Mouse (Mus musculus): ENCODE data around the gene Nsfl1c. TPM values are rescaled to one million over a fixed set of nuclear protein-coding genes. Genes with fewer than 3 reads are reported as not detected.
A peak's percentile ranks its signal among the peaks of the same experiment; 100 is the strongest.

The Nsfl1c gene
- polyA plus RNA-seq, 1 experiment from 2014 or later, result 304 TPM

DNA sequence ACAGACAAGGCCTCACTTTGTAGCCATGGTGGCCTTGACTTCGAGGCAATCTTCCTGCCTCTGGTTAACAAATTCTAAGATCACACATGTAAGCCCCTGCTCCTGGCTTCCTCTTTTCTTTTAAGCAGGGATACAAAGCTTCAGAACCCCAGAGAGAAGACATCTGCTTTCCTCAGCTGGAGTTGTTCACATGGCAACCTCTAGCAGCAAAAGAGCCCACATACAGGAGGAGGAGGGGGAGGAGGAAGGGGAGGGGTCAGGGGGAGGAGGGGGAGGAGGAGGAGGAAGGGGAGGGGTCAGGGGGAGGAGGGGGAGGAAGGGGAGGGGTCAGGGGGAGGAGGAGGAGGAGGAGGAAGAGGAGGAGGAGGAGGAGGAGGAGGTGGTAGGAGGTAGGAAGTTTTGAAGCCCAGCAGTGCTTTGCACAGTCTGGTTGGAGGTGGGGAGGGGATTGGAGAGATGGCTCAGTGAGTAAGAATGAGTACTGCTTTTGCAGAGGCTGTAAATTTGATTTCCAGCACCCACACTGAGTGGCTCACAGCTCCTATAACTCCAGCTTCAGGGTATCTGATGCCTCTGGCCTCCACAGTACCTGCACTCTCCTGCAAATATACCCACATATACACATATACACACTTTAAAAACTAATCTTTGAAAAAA is 42.1 kb downstream of the Nsfl1c start:
- DNase-seq (ENCODE audit: low spot score) (peak; percentile 22), ATAC-seq (replicated peaks; ENCODE audit: insufficient number of reproducible peaks, low FRiP score, low TSS enrichment, low read depth) (no peak; the same call in 1 of the 2 replicates)
- WGBS, result 72% methylated on average over 1 of the region's 1 CpGs
- H3K9me3 ChIP-seq (replicated peaks; ENCODE audit: control insufficient read depth, low read length), result no peaks in the 10 kb centered on the region
- no peaks in the 10 kb centered on the region for H3K4me1 ChIP-seq (ENCODE audit: control insufficient read depth, insufficient read depth, low read length)
- no peaks in the 10 kb centered on the region for H3K36me3 ChIP-seq (replicated peaks; ENCODE audit: control insufficient read depth, insufficient read depth, low read depth, low read length)
- no peak overlapping the region for H3K4me2 ChIP-seq (ENCODE audit: low read depth, low read length)
- H3K4me3 ChIP-seq (ENCODE audit: low read depth, low read length), result no peak overlapping the region
- no peak overlapping the region for H3K9ac ChIP-seq (replicated peaks; ENCODE audit: low read length)
- no peak overlapping the region for H3K27ac ChIP-seq (replicated peaks; ENCODE audit: low read depth, low read length)
- no peaks in the 10 kb centered on the region for H3K27me3 ChIP-seq (ENCODE audit: control insufficient read depth, insufficient read depth, low read length)

DNA sequence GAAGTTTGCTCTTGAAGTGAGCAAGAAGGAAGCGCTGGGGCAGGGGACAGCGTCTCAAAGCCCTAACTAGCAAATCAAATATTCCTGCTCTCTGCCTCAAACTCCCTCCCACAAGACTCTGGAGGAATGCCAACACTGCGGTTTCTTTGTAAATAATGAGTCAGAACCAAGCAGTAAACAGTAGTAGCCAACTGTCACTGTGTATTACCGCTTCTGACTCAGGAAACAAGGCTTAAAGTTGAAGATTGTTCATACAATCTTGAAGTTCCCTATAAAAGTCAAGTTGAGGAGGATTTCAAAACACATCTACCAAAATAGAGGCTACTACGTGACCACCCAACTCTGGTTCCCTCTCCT is 42.6 kb downstream of the Nsfl1c start:
- WGBS, result 79% methylated on average over 5 of the region's 5 CpGs
- Histone ChIP-seq H3K4me2 (ENCODE audit: low read depth, low read length) (no peak overlapping the region), H3K9me3 (replicated peaks; ENCODE audit: control insufficient read depth, low read length) (no peaks in the 10 kb centered on the region), H3K9ac (replicated peaks; ENCODE audit: low read length) (no peak overlapping the region), H3K27me3 (ENCODE audit: control insufficient read depth, insufficient read depth, low read length) (no peaks in the 10 kb centered on the region), H3K27ac (replicated peaks; ENCODE audit: low read depth, low read length) (no peak overlapping the region), H3K4me1 (ENCODE audit: control insufficient read depth, insufficient read depth, low read length) (no peaks in the 10 kb centered on the region), H3K36me3 (replicated peaks; ENCODE audit: control insufficient read depth, insufficient read depth, low read depth, low read length) (no peaks in the 10 kb centered on the region), H3K4me3 (ENCODE audit: low read depth, low read length) (no peak overlapping the region)
- DNase-seq (ENCODE audit: low spot score) (no peak), ATAC-seq (replicated peaks; ENCODE audit: insufficient number of reproducible peaks, low FRiP score, low TSS enrichment, low read depth) (no peak)

DNA sequence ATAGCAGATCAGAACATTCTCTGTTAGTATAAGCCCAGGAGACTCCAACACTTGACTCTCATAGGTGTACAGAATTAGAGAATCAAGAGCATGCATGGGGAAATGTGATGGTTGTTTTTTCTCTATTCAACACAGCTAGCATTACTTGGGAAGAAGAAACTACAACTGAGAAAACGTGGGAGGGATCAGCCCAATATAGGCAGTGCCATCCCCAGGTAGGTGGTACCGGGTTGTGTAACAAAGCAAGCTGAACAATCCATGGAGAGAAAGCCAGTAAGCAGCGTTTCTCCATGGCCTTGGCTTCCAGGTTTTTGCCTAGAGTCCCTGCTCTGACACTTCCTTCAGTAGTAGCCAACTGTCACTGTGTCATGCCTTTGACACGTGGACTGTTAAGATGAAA is 44.7 kb downstream of the Nsfl1c start:
- H3K4me2 ChIP-seq (ENCODE audit: low read depth, low read length), result no peak overlapping the region
- H3K9ac ChIP-seq (replicated peaks; ENCODE audit: low read length), result no peak overlapping the region
- ATAC-seq (replicated peaks; ENCODE audit: insufficient number of reproducible peaks, low FRiP score, low TSS enrichment, low read depth) (no peak), DNase-seq (ENCODE audit: low spot score) (no peak)
- H3K27ac ChIP-seq (replicated peaks; ENCODE audit: low read depth, low read length), result no peak overlapping the region
- no peaks in the 10 kb centered on the region for H3K36me3 ChIP-seq (replicated peaks; ENCODE audit: control insufficient read depth, insufficient read depth, low read depth, low read length)
- 64% methylated on average over 4 of the region's 4 CpGs for WGBS
- H3K9me3 ChIP-seq (replicated peaks; ENCODE audit: control insufficient read depth, low read length), result no peaks in the 10 kb centered on the region
- H3K27me3 ChIP-seq (ENCODE audit: control insufficient read depth, insufficient read depth, low read length), result no peaks in the 10 kb centered on the region
- no peaks in the 10 kb centered on the region for H3K4me1 ChIP-seq (ENCODE audit: control insufficient read depth, insufficient read depth, low read length)
- H3K4me3 ChIP-seq (ENCODE audit: low read depth, low read length), result no peak overlapping the region

DNA sequence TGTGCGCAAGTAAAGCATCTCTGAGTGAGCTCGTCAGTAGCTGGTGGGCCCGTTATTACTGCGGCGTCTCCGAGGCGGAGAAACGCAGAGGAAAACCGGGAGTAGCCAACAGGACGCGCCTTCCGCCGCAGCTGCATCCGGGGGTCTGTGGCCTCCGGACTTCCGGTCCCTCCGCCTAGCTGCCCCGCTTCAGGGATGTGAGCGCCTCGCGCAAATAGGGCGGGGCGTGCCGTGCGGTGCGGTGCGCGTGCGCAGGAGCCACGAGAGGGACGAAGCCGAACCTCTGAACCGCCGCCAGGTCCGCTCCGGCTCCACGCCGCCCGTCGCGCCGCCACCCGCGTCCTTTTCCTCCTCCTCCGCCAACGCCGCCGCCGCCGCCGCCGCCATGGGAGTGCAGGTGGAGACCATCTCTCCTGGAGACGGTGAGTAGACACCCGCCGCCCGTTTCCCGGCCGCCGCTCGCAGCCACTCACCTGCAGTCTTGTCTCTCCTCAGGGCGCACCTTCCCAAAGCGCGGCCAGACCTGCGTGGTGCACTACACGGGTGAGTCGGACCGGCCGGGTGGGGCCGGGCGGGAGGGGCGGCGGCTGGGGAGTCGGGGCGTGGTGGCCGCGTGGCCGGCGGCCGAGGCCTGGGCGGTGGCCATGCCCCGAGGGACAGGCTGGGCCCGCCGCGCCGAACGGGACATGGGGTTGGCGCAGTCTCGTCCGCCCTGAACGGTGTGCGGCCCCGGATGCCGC is 48.5 kb downstream of the Nsfl1c start, which contains the start of gene Fkbp1a:
Fkbp1a (plus strand) TSS at position 161 of the 740 bp plus-strand sequence.
- under 1% methylated on average over 88 of the region's 93 CpGs for WGBS
- peak; percentile 97 for DNase-seq (ENCODE audit: low spot score)
- H3K4me2 ChIP-seq (ENCODE audit: low read depth, low read length), result peak within 1 kb of the TSS; percentile 76

DNA sequence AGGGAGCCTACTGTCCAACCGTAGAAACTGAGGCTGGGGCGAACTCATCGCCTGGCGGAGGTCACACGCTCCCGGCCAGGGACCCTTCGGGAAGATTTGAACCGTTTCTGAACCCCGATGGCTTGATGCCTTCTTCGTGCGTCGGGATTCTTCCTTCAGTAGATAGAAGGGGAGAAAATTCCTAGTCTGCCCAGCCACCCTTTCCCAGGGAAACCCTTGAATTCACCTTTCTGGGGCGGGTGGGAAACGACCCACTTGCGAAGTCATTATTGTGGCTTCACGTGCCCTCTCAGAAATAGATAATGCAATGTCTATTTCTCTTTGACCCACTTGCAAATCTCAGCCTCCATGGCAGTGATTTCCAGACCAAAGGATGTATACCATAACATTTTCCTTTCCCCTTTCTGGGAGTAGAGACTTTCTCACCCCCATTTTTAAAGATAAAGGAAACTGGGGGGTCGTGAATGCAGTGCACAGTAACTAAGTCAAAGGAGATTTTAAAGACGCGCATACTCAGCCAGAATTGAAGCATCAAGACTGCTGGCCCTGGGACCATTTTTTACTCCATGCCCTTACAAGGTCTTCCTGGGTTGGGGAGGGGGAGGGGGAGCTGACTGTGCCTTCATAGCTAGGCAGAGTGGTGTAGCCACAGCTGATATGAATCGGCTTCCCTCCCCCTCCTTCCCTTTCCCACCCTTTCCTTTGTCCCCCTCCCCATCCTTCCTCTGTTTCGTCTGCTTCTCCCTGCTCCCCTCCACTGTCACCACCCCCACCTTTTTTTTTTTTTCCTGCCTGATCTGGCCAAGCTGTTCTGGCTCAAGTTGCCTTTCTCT is 49.3 kb downstream of the Nsfl1c start:
- ATAC-seq (replicated peaks; ENCODE audit: insufficient number of reproducible peaks, low FRiP score, low TSS enrichment, low read depth) (peak; percentile 40; the same call in 1 of the 2 replicates), DNase-seq (ENCODE audit: low spot score) (peak; percentile 77)
- WGBS, result under 1% methylated on average over 21 of the region's 21 CpGs
- Histone ChIP-seq H3K27me3 (ENCODE audit: control insufficient read depth, insufficient read depth, low read length) (no peaks in the 10 kb centered on the region), H3K4me3 (ENCODE audit: low read depth, low read length) (peak overlapping the region; percentile 95), H3K27ac (replicated peaks; ENCODE audit: low read depth, low read length) (peak overlapping the region; percentile 85), H3K9me3 (replicated peaks; ENCODE audit: control insufficient read depth, low read length) (no peaks in the 10 kb centered on the region), H3K9ac (replicated peaks; ENCODE audit: low read length) (peak overlapping the region; percentile 95), H3K36me3 (replicated peaks; ENCODE audit: control insufficient read depth, insufficient read depth, low read depth, low read length) (no peaks in the 10 kb centered on the region), H3K4me2 (ENCODE audit: low read depth, low read length) (peak overlapping the region; percentile 76), H3K4me1 (ENCODE audit: control insufficient read depth, insufficient read depth, low read length) (no peaks in the 10 kb centered on the region)

More for the DNA sequence above, 48.5 kb downstream of the Nsfl1c start, which contains the start of gene Fkbp1a:
- ATAC-seq (replicated peaks; ENCODE audit: insufficient number of reproducible peaks, low FRiP score, low TSS enrichment, low read depth), result peak; percentile 95
- Histone ChIP-seq H3K27me3 (ENCODE audit: control insufficient read depth, insufficient read depth, low read length) (no peaks in the 10 kb centered on the region), H3K9me3 (replicated peaks; ENCODE audit: control insufficient read depth, low read length) (no peaks in the 10 kb centered on the region), H3K36me3 (replicated peaks; ENCODE audit: control insufficient read depth, insufficient read depth, low read depth, low read length) (no peaks in the 10 kb centered on the region), H3K4me1 (ENCODE audit: control insufficient read depth, insufficient read depth, low read length) (no peaks in the 10 kb centered on the region), H3K9ac (replicated peaks; ENCODE audit: low read length) (peak within 1 kb of the TSS; percentile 95), H3K27ac (replicated peaks; ENCODE audit: low read depth, low read length) (peak within 1 kb of the TSS; percentile 85), H3K4me3 (ENCODE audit: low read depth, low read length) (peak within 1 kb of the TSS; percentile 95)

DNA sequence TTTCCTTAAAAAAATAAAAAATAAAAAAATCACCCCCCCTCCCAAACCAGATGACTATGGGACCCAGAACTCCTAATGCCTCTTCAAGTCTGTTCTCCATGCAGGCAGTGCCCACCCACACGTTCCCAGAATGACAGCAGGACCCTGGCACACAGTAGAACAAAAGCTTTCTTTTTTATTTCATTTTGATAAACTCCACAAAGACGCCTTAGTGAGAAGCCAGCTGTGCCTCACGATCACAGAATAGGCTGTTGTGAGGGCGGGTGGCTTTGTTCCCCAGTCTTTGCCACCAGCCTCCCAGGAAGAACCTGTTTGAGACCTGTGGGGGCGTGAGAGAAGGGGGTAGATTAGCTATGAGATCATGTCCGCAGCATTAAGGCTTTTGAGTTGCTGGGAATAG is 50.7 kb downstream of the Nsfl1c start:
- Histone ChIP-seq H3K4me1 (ENCODE audit: control insufficient read depth, insufficient read depth, low read length) (no peaks in the 10 kb centered on the region), H3K27me3 (ENCODE audit: control insufficient read depth, insufficient read depth, low read length) (no peaks in the 10 kb centered on the region), H3K9ac (replicated peaks; ENCODE audit: low read length) (no peak overlapping the region), H3K4me3 (ENCODE audit: low read depth, low read length) (no peak overlapping the region), H3K27ac (replicated peaks; ENCODE audit: low read depth, low read length) (no peak overlapping the region), H3K4me2 (ENCODE audit: low read depth, low read length) (no peak overlapping the region; the same call in 1 of the 2 replicates), H3K9me3 (replicated peaks; ENCODE audit: control insufficient read depth, low read length) (no peaks in the 10 kb centered on the region), H3K36me3 (replicated peaks; ENCODE audit: control insufficient read depth, insufficient read depth, low read depth, low read length) (no peaks in the 10 kb centered on the region)
- 67% methylated on average over 6 of the region's 6 CpGs for WGBS
- no peak for DNase-seq (ENCODE audit: low spot score)
- no peak for ATAC-seq (replicated peaks; ENCODE audit: insufficient number of reproducible peaks, low FRiP score, low TSS enrichment, low read depth)

DNA sequence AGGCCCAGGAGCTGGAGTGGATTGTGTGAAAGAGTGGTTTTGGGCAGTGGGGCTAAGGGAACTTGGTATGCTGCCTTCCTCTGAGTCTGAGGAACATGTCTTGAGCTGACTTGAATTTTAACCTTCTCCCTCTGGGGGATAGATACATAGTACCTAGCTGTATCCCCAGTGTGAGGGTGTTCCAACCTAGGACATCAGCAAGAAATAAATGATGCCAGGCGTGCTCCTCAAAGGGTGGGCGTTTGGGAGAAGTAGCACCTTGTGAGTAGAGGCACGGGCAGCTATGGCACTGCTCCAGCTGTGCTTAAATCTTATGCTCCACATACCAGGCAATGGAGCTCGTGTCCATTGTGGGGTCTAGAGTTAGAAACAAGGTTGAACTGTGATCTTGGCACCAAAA is 52.6 kb downstream of the Nsfl1c start:
- H3K9me3 ChIP-seq (replicated peaks; ENCODE audit: control insufficient read depth, low read length), result no peaks in the 10 kb centered on the region

More for the DNA sequence above, 52.6 kb downstream of the Nsfl1c start:
- no peak for DNase-seq (ENCODE audit: low spot score)
- no peaks in the 10 kb centered on the region for H3K4me1 ChIP-seq (ENCODE audit: control insufficient read depth, insufficient read depth, low read length)
- WGBS, result 84% methylated on average over 4 of the region's 4 CpGs
- no peak for ATAC-seq (replicated peaks; ENCODE audit: insufficient number of reproducible peaks, low FRiP score, low TSS enrichment, low read depth)
- H3K27ac ChIP-seq (replicated peaks; ENCODE audit: low read depth, low read length), result no peak overlapping the region
- no peak overlapping the region for H3K9ac ChIP-seq (replicated peaks; ENCODE audit: low read length)
- H3K27me3 ChIP-seq (ENCODE audit: control insufficient read depth, insufficient read depth, low read length), result no peaks in the 10 kb centered on the region
- H3K36me3 ChIP-seq (replicated peaks; ENCODE audit: control insufficient read depth, insufficient read depth, low read depth, low read length), result no peaks in the 10 kb centered on the region
- no peak overlapping the region for H3K4me2 ChIP-seq (ENCODE audit: low read depth, low read length)
- H3K4me3 ChIP-seq (ENCODE audit: low read depth, low read length), result no peak overlapping the region
